Mouse (Mus musculus): ENCODE measurements at regions not wholly inside any gene's neighbourhood (a gene's known extent, or its start where the extent isn't known, plus 50 kb on each side); places are given as distances from the start of the nearest gene placed in this dataset.

DNA sequence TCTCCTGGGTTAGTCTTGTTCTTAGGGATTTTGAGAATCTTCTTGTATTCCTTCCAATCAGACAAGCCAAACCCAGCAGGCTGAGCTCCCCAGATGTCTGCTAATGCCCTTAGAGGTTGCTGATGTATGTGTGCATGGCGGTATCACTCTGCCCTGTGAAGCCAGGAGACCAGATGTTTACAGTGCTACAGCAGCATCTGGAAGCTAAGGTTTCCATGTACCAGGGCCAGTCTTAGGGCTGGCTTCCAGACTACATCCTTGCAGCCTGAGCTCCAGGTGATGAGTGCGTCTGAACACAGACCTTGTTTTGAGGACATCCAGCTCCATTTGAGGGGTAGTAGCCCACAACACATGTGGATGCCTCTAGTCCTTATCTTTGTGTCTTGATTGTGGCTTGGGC, 241.7 kb downstream of the Ttc32 start:
- no peak for DNase-seq

DNA sequence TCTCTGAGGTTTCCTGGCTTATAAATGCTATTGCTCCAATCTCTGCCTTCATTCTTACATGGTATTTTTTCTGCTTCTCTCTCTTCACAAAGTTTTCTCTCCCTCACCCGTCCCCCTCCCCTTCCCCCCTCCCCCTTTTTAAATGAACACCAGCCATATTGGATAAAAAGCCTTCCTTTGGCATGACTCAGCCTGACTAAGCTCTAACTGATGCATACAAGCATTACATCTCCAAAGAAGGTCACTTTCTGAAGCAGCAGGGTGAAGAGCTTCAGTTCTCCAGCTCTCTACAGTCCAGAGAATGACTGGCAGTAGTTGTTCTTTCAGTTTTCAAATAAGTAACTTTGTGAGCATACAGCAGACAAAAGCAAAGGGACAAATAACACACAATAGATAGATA, 244.4 kb downstream of the Ttc32 start:
- no peak for DNase-seq

DNA sequence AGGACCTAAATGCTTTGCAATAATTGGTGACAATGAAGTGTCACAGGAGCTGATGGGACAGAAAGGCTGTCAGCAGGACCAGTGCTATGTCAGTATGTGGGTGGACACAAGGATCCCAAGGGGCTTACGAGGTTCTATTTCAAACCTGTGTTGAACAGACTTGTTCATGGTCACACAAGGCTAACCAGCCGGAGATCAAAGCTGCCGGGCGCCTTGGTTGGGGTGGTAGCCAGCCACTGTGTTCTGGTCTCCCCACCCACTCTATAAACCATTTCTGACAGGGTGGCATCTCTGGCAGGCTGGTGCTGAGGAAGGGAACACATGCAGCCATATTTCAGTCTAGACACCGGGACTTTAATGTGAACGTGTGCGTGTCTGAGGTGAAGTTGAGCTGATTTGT, 245.9 kb downstream of the Ttc32 start:
- DNase-seq = no peak

DNA sequence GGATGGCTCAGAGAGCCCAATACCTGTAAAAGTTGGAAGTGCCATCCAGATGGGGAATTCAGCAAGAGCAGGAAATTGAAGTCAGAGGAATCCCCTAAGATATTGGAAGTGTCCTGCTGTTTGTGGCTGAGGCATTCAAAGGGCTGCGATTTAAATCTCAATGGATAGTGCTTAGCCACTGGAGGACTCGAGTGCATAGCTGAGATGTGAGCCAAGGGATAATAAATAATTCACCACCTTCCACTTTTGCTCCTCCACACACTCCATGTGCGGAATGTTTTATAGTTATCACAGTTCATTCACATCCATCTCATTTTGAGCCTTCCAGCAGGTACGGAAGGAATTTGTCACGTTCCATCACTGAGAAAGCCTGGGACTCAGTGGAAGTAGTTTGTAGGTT, 248.9 kb downstream of the Ttc32 start:
- no peak for DNase-seq

DNA sequence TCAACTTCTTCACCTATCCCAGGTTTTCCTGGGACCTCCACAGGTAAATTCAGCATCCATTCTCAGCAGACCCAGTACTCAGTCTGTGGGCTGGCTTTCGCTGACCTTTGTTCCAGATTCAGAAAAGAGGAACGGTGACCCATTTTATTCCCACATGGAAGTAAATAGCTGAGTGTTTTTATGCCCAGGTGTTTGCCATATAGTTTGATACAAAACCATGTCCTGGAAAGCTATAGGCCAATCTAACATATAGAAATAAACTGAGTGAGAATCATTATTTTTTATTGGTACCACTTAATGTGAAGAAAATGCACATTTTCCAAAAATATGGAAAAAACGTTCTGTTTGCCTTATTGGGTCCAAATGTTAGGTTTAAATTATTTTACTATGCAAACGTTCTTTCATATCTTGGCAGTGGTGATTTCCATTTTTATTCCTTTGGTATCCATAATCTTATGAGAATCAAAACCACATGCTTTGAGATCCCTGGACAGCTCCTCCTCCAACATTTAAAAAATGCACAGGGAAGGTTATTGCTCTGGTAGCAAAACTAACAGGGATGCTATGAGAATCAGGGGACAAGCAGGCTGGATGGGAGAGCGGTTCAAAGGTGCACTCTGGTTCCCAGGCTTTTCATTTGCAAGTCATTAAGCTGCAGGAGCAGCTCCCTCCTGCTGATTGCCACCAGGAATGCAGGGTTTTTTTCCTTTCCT, 250.3 kb downstream of the Ttc32 start:
- DNase-seq = no peak

DNA sequence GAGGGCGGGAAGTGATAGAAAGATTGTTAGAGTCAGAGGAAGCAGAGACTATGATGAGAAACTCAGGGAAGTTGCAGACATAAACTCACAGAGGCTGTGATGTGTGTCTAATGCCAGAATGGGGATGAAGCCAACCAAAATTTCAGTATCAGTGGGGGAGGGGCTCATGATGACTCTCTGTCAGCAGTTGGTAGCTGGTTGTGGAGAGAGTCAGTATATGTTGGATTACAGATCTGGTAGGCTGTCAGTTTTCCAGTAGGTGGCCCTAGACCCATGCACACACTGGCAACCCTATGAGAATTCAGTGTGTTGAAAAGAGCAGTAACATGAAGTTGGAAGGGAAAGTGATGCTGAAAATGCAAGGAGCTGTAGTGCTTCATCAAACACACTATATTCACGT, 257.5 kb downstream of the Ttc32 start:
- DNase-seq = no peak

DNA sequence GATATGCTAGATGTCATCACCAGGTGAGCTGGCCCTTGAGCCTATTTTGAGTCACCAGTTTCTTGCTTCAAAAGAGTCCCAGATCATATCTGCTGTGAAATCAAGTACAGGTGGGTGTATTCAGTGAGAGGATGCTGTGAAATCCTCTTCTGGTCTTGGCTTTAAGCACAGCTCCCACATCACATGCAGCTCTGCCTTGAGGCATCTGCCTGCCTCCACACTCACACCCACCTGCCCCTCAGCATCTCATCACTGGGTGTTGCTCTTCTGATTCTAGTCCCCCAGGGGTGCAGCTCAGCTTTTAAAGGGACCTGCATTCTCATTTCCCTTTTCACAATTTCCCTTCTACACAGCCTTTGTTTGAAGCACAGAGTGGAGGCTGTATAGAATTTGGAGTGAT, 262.9 kb downstream of the Ttc32 start:
- DNase-seq = no peak

DNA sequence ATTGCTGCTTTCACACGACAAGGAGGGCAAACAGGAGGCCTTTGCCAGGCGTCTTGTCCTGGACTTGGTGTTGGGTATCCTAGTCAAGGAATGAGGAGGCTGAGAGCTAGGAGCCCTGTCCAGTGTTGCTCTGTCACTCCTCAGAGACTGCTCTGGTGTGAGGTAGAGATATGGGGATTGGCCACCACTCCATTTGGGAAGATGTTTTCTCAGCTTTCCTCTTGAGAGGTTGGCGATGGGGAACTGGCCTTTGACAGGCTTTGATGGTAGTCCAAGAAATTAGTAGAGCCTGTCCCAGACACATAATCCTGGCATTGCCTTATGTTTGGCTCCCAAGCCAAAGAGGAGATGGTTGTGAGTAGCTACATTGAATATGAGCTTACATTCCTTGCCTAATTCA, 265.4 kb downstream of the Ttc32 start:
- no peak for DNase-seq

DNA sequence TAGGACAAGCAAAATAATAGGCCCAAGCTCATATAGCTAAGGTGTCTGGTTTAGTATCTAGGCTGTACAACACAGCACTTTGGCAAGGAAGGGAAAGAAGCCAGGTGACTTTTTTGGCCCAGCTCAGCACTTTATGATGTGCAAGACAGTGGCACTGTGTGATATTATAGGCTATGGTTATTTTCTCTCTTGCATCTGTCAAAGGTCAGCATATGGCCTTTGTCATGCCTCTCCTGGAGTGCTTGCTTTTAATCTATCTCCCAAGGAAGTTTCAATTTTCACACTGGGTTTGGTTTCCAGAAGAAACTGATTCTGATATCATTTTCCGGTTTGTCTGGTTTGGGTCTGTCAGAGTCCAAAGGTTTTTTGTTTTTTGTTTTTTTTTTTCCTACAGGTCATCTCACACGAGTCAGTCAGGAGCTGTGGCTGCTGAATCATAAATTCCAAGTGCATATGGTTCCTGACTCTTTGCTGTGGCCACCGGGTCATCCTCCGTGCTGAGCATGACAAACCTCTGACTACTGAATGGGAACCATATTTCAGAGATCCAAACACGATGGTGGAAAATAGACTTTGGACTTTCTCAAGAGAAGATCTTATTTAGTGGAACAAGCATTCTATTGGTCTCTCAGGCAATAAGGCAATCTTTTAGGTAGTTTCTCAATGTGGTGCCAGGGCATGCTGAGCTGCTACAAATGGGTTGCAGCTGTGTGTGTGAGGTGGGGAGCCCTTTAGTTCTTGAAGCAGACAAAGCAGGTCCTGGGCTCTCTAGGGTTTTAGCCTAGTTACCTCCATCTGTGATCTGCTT, 269.3 kb downstream of the Ttc32 start:
- DNase-seq = no peak

DNA sequence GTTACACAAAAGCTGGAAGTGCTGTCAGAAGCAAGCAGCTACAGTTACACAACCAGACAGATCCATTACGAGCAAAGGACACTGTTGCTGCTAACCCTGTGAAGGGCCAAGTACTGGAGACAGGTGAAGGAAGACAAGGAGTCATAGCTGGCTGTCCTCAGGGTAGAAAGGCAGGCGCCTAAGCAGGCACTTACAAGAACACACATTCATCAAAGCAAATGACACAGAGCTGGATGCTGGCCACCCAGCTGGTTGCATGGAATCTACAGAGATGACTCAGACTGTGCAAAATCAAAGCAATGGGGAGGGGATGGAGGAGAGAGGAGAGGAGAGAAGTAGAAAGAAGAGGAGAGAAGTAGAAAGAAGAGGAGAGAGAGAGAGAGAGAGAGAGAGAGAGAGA, 265.8 kb upstream of the Osr1 start:
- DNase-seq = no peak

DNA sequence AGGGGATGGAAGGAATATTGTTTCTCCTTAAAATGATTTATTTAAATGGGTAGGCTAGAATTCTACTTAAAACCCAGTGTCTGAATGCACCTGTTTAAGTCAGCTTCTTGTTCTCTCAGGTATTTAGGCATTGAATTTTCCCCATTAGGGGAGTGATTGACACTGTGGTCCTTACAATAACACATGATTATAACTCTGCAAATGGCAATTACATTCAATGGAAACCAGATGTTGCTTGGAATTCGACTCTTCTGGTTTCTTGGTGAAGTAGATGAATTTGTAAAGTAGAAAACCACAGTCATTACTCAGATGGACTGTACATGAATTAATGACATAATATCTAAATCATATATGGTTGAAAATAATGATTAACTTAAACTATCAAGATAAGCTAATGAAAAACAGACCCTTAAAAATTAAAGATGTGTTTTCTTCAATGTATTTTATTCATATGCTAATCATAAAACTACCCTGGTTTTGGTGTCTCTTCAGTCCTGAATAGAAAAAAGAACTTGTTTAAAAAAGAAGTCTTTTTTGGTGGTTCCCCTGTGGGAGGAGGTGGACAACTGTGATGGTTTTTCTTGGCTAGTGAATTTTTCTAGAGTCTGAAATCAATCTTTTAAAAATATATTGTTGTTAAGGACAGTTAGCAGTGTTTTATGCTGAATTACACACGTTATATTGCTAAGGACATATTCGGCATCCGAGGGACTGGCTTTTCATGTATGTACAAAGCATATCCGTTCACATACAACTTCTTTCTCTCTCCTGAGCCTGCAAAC, 231.8 kb upstream of the Osr1 start:
- no peak for DNase-seq

DNA sequence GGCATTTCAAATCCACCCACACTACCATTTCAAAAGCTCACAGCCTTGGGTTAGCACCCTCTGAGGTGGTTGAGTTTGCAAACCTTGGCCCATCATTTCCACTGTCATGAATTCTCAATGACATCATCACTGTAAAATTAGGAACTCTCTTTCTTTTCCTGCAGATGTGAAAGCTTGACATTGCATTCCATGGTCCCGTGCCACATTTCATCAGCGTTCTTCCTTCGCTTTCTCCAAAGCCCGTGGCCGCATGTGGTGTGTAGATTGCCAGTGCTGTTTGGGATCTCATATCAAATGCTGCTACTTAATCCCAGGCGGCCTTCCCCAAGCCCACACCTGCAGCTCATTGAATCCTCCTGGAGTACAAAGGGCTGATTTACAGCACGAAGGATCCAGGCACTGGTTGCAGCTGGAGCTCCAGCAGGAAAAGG, 231.1 kb upstream of the Osr1 start:
- no peak for DNase-seq

DNA sequence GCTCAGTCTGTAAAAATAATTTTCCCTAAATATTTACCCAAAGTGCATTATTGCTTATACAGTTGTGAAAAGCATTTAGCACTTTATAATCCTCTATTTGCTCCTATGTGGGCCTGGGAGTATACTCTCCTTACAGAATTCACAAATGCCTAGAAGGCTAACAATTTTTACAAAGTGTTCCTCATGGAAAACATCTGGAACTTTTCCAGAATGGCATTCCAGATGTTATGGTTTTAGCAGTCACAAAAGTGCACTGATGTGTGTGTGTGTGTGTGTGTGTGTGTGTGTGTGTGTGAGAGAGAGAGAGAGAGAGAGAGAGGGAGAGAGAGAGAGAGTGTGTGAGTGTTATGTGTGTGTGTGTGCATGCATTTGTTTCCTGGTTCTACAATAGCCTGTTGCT, 229.1 kb upstream of the Osr1 start:
- DNase-seq = no peak

DNA sequence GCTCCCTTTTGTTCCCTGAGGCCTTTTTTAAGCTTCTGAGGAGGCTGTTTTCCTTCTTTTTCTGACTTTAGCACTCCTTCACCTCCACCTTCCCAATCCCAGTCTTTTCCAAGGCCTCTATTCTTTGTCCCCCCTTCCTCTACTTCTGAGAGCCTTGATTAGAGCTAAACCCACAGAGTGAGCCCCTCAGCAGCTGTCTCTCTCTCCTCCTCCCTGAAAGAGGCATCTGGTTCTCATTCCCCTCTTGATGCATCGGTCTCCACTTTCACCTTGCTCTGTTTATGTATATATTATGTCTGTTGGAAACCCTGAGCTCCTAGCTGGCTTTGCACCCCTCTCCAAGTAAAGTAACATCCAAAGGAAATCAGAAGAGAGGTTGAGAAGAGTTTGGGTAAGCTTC, 224.6 kb upstream of the Osr1 start:
- DNase-seq = no peak

DNA sequence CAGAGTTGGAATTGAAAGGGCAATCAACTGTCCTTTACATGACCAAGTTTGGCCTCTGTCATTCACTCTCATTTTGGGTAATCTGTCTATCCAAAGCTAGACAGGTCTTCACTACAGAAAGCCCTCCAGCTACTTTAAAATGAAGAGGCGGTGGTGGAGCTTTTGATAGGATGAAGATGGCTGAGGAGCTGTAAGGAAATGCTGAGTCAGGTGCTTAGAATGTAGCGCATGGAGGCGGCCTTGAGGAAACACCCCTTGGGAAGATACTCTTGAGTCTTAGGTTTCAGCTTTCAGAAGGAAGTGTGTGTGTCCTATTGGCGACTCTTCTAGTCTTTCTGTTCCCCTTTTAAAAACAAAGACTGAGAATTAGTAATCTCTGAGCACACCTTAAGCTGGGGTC, 214.4 kb upstream of the Osr1 start:
- DNase-seq = no peak

DNA sequence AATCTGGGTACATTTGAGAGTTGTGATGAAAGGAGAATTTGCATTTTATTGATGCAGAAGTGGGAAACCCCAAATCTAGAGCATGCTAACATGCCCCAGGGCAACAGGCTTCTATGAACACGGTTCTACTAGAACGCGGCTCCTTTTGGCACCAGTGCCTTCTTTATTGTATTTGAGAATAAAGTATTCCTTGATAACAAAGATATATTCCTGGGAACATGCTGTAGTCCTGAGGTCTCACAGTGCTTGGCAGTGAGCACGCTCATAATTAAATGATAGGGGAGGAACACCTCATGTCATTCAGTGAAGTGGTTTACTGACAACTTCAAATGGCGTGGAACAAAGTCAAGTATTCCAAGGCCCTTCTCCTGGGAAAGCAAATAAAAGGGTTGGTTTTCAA, 212.1 kb upstream of the Osr1 start:
- no peak for DNase-seq

DNA sequence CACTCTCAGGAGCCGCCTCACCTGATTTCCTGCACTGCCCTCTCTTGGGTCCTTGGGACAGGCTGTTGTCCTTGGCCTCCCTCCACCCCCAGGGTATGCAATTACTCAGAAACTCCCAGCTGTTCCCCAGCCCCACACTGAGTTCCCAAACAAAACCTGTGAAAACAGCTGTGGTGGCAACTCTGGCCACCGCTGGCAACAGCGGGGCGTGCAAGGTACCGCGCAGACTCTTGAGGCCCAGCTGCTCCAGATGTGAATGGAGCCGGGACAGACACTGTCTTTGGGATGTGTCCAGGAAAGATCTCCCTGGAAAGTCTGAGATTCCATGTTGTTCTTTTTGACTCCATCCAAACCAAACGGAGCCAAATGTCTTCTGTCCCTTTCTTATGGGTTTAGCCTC, 211.0 kb upstream of the Osr1 start:
- no peak for DNase-seq

DNA sequence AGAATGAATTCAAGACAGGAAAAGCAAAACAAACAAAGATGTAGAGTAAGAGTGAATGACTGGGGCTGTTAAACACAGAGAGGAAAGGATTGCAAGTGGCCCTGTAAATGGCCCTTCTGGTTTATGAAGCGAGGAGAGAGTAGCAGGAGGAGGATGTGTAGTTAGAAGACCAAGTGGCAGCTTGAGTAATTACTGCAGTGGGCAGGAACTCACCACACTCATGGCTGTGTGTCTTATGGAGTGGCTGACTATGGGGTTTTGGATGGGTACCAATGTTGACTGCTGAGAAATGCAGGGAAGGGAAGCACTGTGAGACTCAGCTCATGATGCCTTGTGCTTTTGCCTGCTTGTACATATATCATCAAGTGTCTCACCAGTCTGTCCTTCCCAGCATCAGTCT, 204.0 kb upstream of the Osr1 start:
- DNase-seq = no peak

DNA sequence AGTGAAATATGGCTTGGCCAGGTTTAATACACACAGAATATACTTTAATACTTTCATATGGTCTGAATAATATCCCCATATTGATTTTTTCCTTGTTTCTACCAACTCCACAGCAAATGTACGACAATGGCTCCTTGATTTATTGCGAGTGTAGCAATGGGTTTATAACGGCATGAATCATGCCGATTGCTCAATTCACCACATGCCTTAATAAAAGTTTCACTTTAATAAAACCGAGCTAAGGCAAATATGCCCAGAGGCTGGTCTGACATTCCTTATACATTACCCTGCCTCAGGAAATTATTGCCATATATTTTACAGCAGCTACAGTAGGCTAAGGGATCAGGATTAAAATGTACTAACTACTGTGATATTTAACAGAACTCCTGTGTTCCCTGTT, 201.2 kb upstream of the Osr1 start:
- no peak for DNase-seq

DNA sequence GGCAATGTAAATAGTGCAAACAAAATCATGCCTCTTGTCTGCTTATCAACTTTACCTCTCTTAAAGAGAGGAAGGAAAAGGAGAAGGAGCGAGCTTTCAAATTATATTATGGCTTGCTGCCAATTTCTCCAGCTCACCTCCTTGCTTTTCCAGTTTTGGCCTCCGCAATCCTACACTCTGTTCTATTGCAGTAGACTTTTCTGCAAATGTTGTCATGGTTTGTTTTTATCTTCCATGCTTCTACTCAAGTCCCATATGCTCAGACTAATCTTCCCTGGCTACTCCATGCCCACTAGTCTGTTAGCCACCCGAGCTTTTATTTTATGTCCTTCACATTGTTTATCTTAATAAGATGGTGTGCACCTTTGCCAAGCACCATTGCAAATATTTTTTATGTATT, 168.0 kb upstream of the Osr1 start:
- DNase-seq = no peak

DNA sequence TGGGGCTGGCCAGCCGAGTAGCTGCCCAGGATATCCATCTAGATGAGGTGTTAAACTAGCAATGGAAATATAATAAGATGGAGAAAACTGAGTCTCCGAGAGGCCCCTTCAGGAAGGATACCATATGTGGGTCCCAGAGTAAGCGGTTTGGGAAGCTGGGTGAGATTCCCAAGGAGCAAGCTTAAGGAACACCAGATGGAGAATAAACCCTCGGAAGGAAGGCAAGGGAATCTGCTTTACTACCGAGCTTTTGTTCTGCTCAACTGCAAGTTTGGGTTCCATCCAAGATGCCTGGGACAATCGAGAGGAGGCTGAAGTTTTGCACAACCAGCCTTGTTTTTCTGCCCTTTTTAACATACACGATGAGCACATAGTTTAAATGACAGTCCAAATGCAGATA, 164.9 kb upstream of the Osr1 start:
- DNase-seq = no peak

DNA sequence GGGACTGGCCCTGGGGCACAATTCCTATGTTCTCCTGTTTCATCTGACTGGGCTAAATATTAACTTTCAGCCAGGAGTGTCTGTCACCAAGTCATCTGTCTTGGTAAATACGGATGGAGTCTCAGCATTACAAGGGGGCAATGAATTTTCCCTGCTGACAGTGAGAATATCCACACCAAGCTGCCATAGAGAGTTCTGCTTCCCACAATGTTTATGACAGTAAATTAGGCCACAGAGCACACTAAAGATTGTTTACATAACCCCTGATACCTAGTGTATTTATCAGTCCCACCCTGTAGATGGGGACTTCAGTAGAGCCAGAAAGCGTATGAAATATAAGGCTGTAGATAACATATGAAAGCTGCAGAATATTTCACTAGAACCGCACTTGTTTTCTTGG, 150.6 kb upstream of the Osr1 start:
- DNase-seq = no peak

DNA sequence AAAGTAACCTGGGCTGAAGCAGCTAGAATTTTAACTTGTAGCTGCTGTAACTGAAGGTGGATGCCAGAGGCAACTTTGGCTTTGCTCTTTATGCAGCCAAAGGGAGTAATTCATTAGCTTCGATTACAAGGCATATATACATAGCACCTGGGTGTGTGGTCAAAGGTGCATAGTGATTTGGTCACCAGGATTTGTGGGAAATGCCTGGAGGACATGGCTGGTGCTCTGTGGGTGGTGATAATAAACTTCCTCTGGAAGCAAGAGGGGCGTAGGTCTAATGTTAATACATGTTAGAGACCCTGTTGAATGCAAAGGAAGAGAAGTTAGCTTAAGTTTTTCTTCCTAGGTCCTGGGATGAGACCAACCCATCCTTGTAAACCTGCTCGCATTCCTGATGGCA, 139.3 kb upstream of the Osr1 start:
- no peak for DNase-seq

DNA sequence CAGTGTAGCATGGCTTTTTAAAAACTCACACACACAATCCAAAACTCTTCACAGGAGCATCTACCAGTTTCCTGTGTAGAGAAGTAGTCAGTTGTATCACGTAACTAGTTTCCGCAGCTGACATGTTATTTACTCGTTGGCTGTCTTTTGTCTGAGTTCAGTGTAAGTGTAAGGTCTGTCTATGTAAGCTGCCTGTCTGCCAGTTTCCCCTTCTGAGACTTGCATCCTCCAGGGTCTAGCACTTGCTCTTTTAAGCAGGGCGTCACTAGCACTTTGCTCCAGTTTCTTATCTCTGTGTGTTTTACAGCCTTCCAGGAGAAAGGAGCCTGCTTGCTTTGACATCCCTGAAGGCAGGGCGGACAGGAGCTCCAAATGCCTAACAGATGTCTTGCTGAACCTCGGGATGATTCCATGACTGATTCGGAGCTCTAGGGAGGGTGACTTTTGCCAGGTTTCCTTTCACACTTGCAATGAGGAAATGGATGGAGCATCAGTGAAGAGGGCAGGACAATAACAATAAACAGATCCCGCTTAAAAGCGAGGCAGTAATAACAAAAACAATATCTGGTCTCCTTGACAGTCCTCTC, 131.2 kb upstream of the Osr1 start:
- no peak for DNase-seq

All from B cell, adult 2 months (primary cell).